Mouse (Mus musculus): ENCODE measurements around the gene Rtn4r. TPM values are rescaled to one million over a fixed set of nuclear protein-coding genes. Genes with fewer than 3 reads are reported as not detected.

Rtn4r gene
- total and polyA plus RNA-seq, 3 experiments: 0.04 TPM; not detected in 2

GRCm38 (mm10) chr16:18103808-18104207 is 23.6 kb upstream of the Rtn4r start:
- no peaks in the 10 kb centered on the region for H3K36me3 ChIP-seq (ENCODE audit: control insufficient read depth in 1 of 2, insufficient read depth in 2 of 2, low read length in 2 of 2)
- H3K9me3 ChIP-seq (replicated peaks; ENCODE audit: insufficient read depth, low read length): no peaks in the 10 kb centered on the region
- DNase-seq (ENCODE audit: low read depth, low spot score): no peak
- no peak overlapping the region for H3K27ac ChIP-seq (ENCODE audit: control insufficient read depth, low read depth, low read length)
- no peaks in the 10 kb centered on the region for H3K4me1 ChIP-seq (ENCODE audit: control insufficient read depth in 1 of 2, insufficient read depth in 2 of 2, low read length in 2 of 2)
- no peak overlapping the region for H3K4me3 ChIP-seq (ENCODE audit: control insufficient read depth in 1 of 2, insufficient read depth in 1 of 2, low read depth in 2 of 2, low read length in 2 of 2)
- H3K27me3 ChIP-seq (ENCODE audit: control insufficient read depth in 1 of 2, insufficient read depth in 2 of 2, low read length in 2 of 2): peaks cover 0 to 2% of the 10 kb centered on the region in 2 experiments; a peak in 1 of 4 replicates
- no peaks in the 10 kb centered on the region for H3K79me2 ChIP-seq (ENCODE audit: control insufficient read depth, insufficient read depth, low read length, poor library complexity)
- H3K9ac ChIP-seq (ENCODE audit: control insufficient read depth, low read depth, low read length, poor library complexity, severe bottlenecking): no peak overlapping the region
- TF ChIP-seq USF1 (IDR thresholded peaks at IDR 0.05; ENCODE audit: low read depth, low read length): 0 out of 2 replicates have a peak, but pooled peaks have one; percentile 32
- TF ChIP-seq NRF1 (IDR thresholded peaks at IDR 0.05; ENCODE audit: insufficient read depth, low read depth, low read length, poor library complexity, severe bottlenecking): no peak
- TF ChIP-seq KAT2A (conservative IDR thresholded peaks at IDR 0.05; ENCODE audit: low read depth, low read length): no peak
- TF ChIP-seq EP300 (IDR thresholded peaks at IDR 0.05; ENCODE audit: low read depth in 1 of 2, low read length in 2 of 2): no peak
- TF ChIP-seq GABPA (IDR thresholded peaks at IDR 0.05; ENCODE audit: low read depth, low read length): no peak
- no peak for TF ChIP-seq SIN3A (IDR thresholded peaks at IDR 0.05; ENCODE audit: low read length)
- TF ChIP-seq BHLHE40 (IDR thresholded peaks at IDR 0.05; ENCODE audit: borderline replicate concordance, low read depth, low read length): no peak

GRCm38 (mm10) chr16:18108221-18108966 is 19.0 kb upstream of the Rtn4r start:
- Histone ChIP-seq H3K4me3 (ENCODE audit: control insufficient read depth in 1 of 2, insufficient read depth in 1 of 2, low read depth in 2 of 2, low read length in 2 of 2) (no peak overlapping the region), H3K9me3 (replicated peaks; ENCODE audit: insufficient read depth, low read length) (no peaks in the 10 kb centered on the region), H3K36me3 (ENCODE audit: control insufficient read depth in 1 of 2, insufficient read depth in 2 of 2, low read length in 2 of 2) (no peaks in the 10 kb centered on the region), H3K27me3 (ENCODE audit: control insufficient read depth in 1 of 2, insufficient read depth in 2 of 2, low read length in 2 of 2) (peaks cover 0 to 2% of the 10 kb centered on the region in 2 experiments; a peak in 1 of 4 replicates), H3K79me2 (ENCODE audit: control insufficient read depth, insufficient read depth, low read length, poor library complexity) (no peaks in the 10 kb centered on the region), H3K27ac (ENCODE audit: control insufficient read depth, low read depth, low read length) (no peak overlapping the region), H3K4me1 (ENCODE audit: control insufficient read depth in 1 of 2, insufficient read depth in 2 of 2, low read length in 2 of 2) (no peaks in the 10 kb centered on the region; a peak in 1 of 4 replicates), H3K9ac (ENCODE audit: control insufficient read depth, low read depth, low read length, poor library complexity, severe bottlenecking) (no peak overlapping the region)
- TF ChIP-seq ZMIZ1 (IDR thresholded peaks at IDR 0.05; ENCODE audit: low read depth, low read length) (no peak), ZC3H11A (IDR thresholded peaks at IDR 0.05; ENCODE audit: low read depth, low read length) (peak; percentile 76), SMC3 (IDR thresholded peaks at IDR 0.05; ENCODE audit: low read depth, low read length) (peak; percentile 83), CTCF (IDR thresholded peaks at IDR 0.05 in 2 of 3, conservative IDR thresholded peaks at IDR 0.05 in 1 of 3; ENCODE audit: control insufficient read depth in 1 of 3, insufficient read depth in 1 of 3, low read depth in 2 of 3, low read length in 3 of 3, poor library complexity in 1 of 3, severe bottlenecking in 1 of 3) (peak; percentile 62 to 80 (median 77)), TAL1 (IDR thresholded peaks at IDR 0.05; ENCODE audit: low read length) (no peak), RAD21 (IDR thresholded peaks at IDR 0.05; ENCODE audit: low read depth, low read length) (peak; percentile 84)
- DNase-seq (ENCODE audit: low read depth, low spot score): peak; percentile 30

GRCm38 (mm10) chr16:18111042-18111441 is 16.4 kb upstream of the Rtn4r start:
- no peak overlapping the region for H3K27ac ChIP-seq (ENCODE audit: control insufficient read depth, low read depth, low read length)
- H3K9me3 ChIP-seq (replicated peaks; ENCODE audit: insufficient read depth, low read length): no peaks in the 10 kb centered on the region
- TF ChIP-seq GATA1 (IDR thresholded peaks at IDR 0.05; ENCODE audit: low read depth, low read length) (peak; percentile 42), MYC (IDR thresholded peaks at IDR 0.05; ENCODE audit: low read depth, low read length) (no peak), ETS1 (IDR thresholded peaks at IDR 0.05; ENCODE audit: low read depth, low read length) (peak; percentile 47; the same call in 1 of the 2 replicates), TCF12 (IDR thresholded peaks at IDR 0.05; ENCODE audit: low read depth, low read length) (peak; percentile 73), TAL1 (IDR thresholded peaks at IDR 0.05; ENCODE audit: low read length) (peak; percentile 61), NELFE (IDR thresholded peaks at IDR 0.05; ENCODE audit: low read depth, low read length) (no peak)
- no peaks in the 10 kb centered on the region; a peak in 1 of 4 replicates for H3K4me1 ChIP-seq (ENCODE audit: control insufficient read depth in 1 of 2, insufficient read depth in 2 of 2, low read length in 2 of 2)
- DNase-seq (ENCODE audit: low read depth, low spot score): peak; percentile 47
- H3K79me2 ChIP-seq (ENCODE audit: control insufficient read depth, insufficient read depth, low read length, poor library complexity): no peaks in the 10 kb centered on the region
- H3K4me3 ChIP-seq (ENCODE audit: control insufficient read depth in 1 of 2, insufficient read depth in 1 of 2, low read depth in 2 of 2, low read length in 2 of 2): no peak overlapping the region
- no peaks in the 10 kb centered on the region for H3K36me3 ChIP-seq (ENCODE audit: control insufficient read depth in 1 of 2, insufficient read depth in 2 of 2, low read length in 2 of 2)
- no peaks in the 10 kb centered on the region for H3K27me3 ChIP-seq (ENCODE audit: control insufficient read depth in 1 of 2, insufficient read depth in 2 of 2, low read length in 2 of 2)
- H3K9ac ChIP-seq (ENCODE audit: control insufficient read depth, low read depth, low read length, poor library complexity, severe bottlenecking): no peak overlapping the region
